Mouse (Mus musculus) liver, postnatal 0 days (tissue): ENCODE results near the gene Hivep1.

ENCODE experiments used
- CTCF ChIP-seq: sonication (generic); IDR thresholded peaks from 2 replicates; pipeline ENCODE4 v1.5.1; 2016; ENCODE audit warnings: antibody characterized with exemption, low read depth
- EP300 ChIP-seq: IDR thresholded peaks from 2 replicates; pipeline ENCODE4 v1.6.1; 2016; ENCODE audit warnings: antibody characterized with exemption, low read depth, mild to moderate bottlenecking

DNA sequence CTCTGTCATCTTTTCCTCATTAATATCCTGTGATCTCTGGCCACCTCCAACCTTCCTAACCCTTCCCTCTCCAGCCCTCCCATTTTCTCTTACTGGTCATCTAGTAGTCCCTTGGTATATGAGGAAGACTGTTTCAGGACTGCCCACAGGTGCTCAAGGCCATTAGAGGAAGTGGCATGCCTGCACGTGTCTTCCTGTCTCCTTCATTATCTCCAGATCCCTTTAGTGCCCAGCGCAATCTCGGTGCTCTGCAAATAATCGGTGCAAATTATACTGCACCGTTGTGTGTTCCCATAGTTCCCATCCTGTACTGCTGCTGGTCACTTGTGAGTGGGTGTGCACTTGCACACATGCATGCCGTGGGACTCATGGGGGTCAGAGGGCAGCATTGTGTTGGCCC lies 19.2 kb downstream of the Hivep1 start:
- no peak for TF ChIP-seq CTCF
- TF ChIP-seq EP300, result no peak
